Mouse (Mus musculus) embryonic facial prominence, embryonic 14.5 days (tissue): ENCODE results near the gene Ythdf2. TPM values are rescaled to one million over a fixed set of nuclear protein-coding genes. Genes with fewer than 3 reads are reported as not detected.
"Not testable (repeated sequence)": the region's sequence is repeated elsewhere in the genome, so short reads cannot be mapped to it uniquely, and the experiment has no call there.

Experiments used
- ATAC-seq: fragments of 200-750 bp; cut with Nextera tagmentation; 2 replicates; pipeline ENCODE4 v1.8.0; 2017; ENCODE audit warnings: low read depth, moderate number of reproducible peaks, moderate TSS enrichment
- DNase-seq: peaks from one replicate; pipeline ENCODE4 v3.0.0-alpha.2; 2015; ENCODE audit warnings: low spot score
- H3K27ac ChIP-seq: fragments of 300-500 bp; sonication (generic); replicated peaks from 2 replicates; pipeline ENCODE4 v1.5.1; 2014; ENCODE audit warnings: low read depth, mild to moderate bottlenecking, low read length, moderate library complexity
- H3K27me3 ChIP-seq: fragments of 300-500 bp; sonication (generic); replicated peaks from 2 replicates; pipeline ENCODE4 v1.6.1; 2014; ENCODE audit warnings: low read length; ENCODE audit not compliant: control insufficient read depth, insufficient read depth
- H3K36me3 ChIP-seq: fragments of 300-500 bp; sonication (generic); 2 replicates; pipeline ENCODE4 v1.6.1; 2014; ENCODE audit warnings: low read length, mixed read lengths; ENCODE audit not compliant: control insufficient read depth, insufficient read depth
- H3K4me1 ChIP-seq: fragments of 300-500 bp; sonication (generic); 2 replicates; pipeline ENCODE4 v1.6.1; 2014; ENCODE audit warnings: antibody characterized with exemption, low read length; ENCODE audit not compliant: control insufficient read depth, insufficient read depth
- H3K4me2 ChIP-seq: fragments of 300-500 bp; sonication (generic); 2 replicates; pipeline ENCODE4 v1.6.1; 2014; ENCODE audit warnings: low read depth, mild to moderate bottlenecking, low read length, moderate library complexity, mixed read lengths
- H3K4me3 ChIP-seq: fragments of 300-500 bp; sonication (generic); 2 replicates; pipeline ENCODE4 v1.5.1; 2014; ENCODE audit warnings: low read depth, mild to moderate bottlenecking, low read length
- H3K9ac ChIP-seq: fragments of 300-500 bp; sonication (generic); 2 replicates; pipeline ENCODE4 v1.6.1; 2014; ENCODE audit warnings: low read depth, mild to moderate bottlenecking, low read length, moderate library complexity, mixed read lengths
- H3K9me3 ChIP-seq: fragments of 300-500 bp; sonication (generic); 2 replicates; pipeline ENCODE4 v1.6.1; 2016; ENCODE audit warnings: low read length; ENCODE audit not compliant: control insufficient read depth
- WGBS: fragments of 180-500 bp; shearing (Covaris S2); extraction: QIAGEN DNeasy Blood & Tissue Kit; methylation state at CpG from one replicate; pipeline ENCODE4 v1.1.7; 2014; 5-methylcytosine and 5-hydroxymethylcytosine counted together
- polyA plus RNA-seq: library from polyadenylated mRNA; unstranded; fragments of >200 nt; fragmentation: Nextera tagmentation; extraction: Ambion mirVana; gene quantifications from 2 replicates; pipeline ENCODE4 v1.2.1, GENCODE M21; 2014

Ythdf2 gene
- polyA plus RNA-seq, 1 experiment from 2014 or later: 98.5 TPM

DNA sequence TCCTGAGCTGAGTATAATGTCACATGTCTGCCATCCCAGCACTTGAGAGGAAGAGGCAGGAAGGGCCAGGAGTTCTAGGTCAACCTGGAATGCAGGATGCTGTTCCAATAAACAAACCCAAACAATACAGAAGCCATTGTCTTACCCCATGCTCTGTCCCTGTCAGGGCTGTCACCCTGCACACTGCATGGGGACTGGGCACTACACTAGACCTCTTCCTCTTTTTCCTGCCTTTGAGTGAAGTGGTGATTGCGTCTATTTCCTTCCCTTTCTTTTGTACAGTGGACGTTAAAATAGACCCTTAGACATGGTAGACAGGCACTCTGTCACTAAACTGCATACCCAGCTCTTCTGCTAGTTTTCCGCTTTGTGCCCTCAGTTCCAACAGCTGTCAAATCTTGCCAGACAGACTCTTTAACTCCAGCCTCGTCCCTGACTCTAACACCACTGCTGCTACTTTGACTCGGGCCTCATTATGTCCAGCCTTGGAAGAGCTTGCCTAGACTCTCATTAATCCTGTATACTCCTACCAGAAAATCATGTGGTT is 35.4 kb upstream of the Ythdf2 start:
- Histone ChIP-seq H3K27me3 (no peaks in the 10 kb centered on the region), H3K9ac (no peak overlapping the region), H3K4me3 (no peak overlapping the region), H3K9me3 (no peaks in the 10 kb centered on the region), H3K4me2 (no peak overlapping the region), H3K27ac (no peak overlapping the region), H3K36me3 (peaks cover 85% of the 10 kb centered on the region), H3K4me1 (no peaks in the 10 kb centered on the region)
- 89% methylated on average over 5 of the region's 5 CpGs for WGBS
- no peak for ATAC-seq
- no peak for DNase-seq

GRCm38 (mm10) chr4:132245643-132246042 is 33.5 kb upstream of the Ythdf2 start:
- WGBS: 91% methylated on average over 3 of the region's 3 CpGs
- Histone ChIP-seq H3K9me3 (no peaks in the 10 kb centered on the region), H3K27me3 (no peaks in the 10 kb centered on the region), H3K36me3 (peaks cover 89% of the 10 kb centered on the region), H3K4me2 (no peak overlapping the region), H3K27ac (no peak overlapping the region), H3K4me1 (no peaks in the 10 kb centered on the region), H3K9ac (no peak overlapping the region), H3K4me3 (no peak overlapping the region)
- ATAC-seq (no peak), DNase-seq (no peak)

GRCm38 (mm10) chr4:132241208-132241607 is 29.1 kb upstream of the Ythdf2 start:
- WGBS: 88% methylated on average over 3 of the region's 3 CpGs
- no peak overlapping the region for H3K27ac ChIP-seq
- DNase-seq: no peak
- H3K9me3 ChIP-seq: no peaks in the 10 kb centered on the region
- H3K36me3 ChIP-seq: peaks cover 92% of the 10 kb centered on the region
- H3K4me1 ChIP-seq: no peaks in the 10 kb centered on the region
- ATAC-seq: no peak
- H3K4me2 ChIP-seq: no peak overlapping the region
- no peak overlapping the region for H3K9ac ChIP-seq
- H3K4me3 ChIP-seq: no peak overlapping the region
- H3K27me3 ChIP-seq: no peaks in the 10 kb centered on the region

DNA sequence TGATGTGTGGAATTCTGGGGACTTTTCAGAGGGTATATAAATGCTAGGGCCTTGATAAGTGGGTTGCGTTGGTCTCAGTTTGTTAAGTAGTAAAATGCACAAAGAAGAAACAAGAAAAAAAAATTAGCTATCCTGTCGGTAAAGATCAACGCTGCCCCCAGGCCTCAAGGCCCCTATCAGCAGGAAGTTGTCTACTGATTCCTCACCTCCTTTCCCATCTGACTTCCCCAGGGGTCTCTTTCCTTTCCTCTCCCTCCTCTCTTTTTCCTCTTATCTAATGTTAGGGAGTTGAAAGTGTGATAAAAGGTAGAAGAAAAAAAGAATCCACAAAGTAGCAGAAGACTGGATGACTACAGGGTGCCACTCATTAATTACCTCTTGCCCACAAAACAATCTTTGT is 28.3 kb upstream of the Ythdf2 start:
- no peak overlapping the region for H3K4me2 ChIP-seq
- no peaks in the 10 kb centered on the region for H3K27me3 ChIP-seq
- DNase-seq: no peak
- no peak for ATAC-seq
- peaks cover 92% of the 10 kb centered on the region for H3K36me3 ChIP-seq
- 92% methylated on average over 3 of the region's 3 CpGs for WGBS
- no peak overlapping the region for H3K9ac ChIP-seq
- H3K4me3 ChIP-seq: no peak overlapping the region
- H3K27ac ChIP-seq: no peak overlapping the region
- H3K9me3 ChIP-seq: no peaks in the 10 kb centered on the region
- H3K4me1 ChIP-seq: no peaks in the 10 kb centered on the region

DNA sequence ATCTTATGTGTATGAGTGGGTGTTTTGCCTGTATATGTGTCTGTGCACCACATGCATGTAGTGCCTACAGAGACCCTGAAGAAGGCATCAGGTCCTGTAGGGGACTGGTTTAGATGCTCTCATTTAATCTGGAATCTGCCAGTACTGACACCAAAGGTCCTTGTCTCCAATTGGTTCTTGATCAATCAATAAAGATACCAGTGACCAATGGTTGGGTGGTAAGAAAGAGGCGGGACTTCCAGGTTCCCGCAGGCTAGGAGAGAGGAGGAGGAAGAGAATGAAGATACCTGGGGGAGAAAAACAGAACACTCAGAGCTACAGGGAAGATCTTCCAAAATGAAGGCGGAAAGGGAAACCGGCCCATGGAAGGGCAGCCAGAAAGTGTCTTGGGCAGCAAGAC is 26.3 kb upstream of the Ythdf2 start:
- no peak overlapping the region for H3K27ac ChIP-seq
- H3K9me3 ChIP-seq: no peaks in the 10 kb centered on the region
- H3K4me3 ChIP-seq: no peak overlapping the region
- H3K27me3 ChIP-seq: no peaks in the 10 kb centered on the region
- H3K4me2 ChIP-seq: no peak overlapping the region
- H3K36me3 ChIP-seq: peaks cover 99% of the 10 kb centered on the region
- H3K4me1 ChIP-seq: no peaks in the 10 kb centered on the region
- no peak overlapping the region for H3K9ac ChIP-seq
- DNase-seq: no peak
- ATAC-seq: no peak
- 85% methylated on average over 4 of the region's 4 CpGs for WGBS

- no peaks in the 10 kb centered on the region for H3K4me1 ChIP-seq
- WGBS: 85% methylated on average over 8 of the region's 8 CpGs
- H3K9me3 ChIP-seq: no peaks in the 10 kb centered on the region
- DNase-seq: no peak
- no peak overlapping the region for H3K4me2 ChIP-seq
- H3K27me3 ChIP-seq: no peaks in the 10 kb centered on the region
- H3K4me3 ChIP-seq: no peak overlapping the region
- no peak overlapping the region for H3K9ac ChIP-seq
- H3K27ac ChIP-seq: no peak overlapping the region
- no peak for ATAC-seq
- H3K36me3 ChIP-seq: peaks cover 98% of the 10 kb centered on the region
These were observed 22.6 kb upstream of the Ythdf2 start for GRCm38 (mm10) chr4:132234710-132235109.

DNA sequence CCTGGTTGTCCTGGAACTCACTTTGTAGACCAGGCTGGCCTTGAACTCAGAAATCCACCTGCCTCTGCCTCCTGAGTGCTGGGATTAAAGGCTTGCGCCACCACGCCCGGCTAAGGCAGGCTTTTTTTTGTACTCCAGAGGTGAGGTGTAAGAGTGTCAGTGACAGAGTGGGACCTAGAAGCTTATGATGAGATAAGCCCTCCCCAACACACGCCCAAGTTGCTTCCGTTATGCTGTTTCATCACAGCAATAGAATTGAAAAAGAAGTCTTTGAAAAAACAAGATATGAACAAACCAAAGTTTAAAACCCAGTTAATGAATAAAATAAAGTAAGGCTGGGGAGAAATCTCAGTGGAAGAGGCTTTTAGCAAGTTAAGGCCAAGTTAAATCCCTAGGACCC is 18.3 kb upstream of the Ythdf2 start:
- no peaks in the 10 kb centered on the region for H3K9me3 ChIP-seq
- ATAC-seq (no peak), DNase-seq (no peak)
- no peak overlapping the region for H3K27ac ChIP-seq
- H3K36me3 ChIP-seq: peaks cover 96% of the 10 kb centered on the region
- H3K4me3 ChIP-seq: no peak overlapping the region
- no peaks in the 10 kb centered on the region for H3K4me1 ChIP-seq
- no peaks in the 10 kb centered on the region for H3K27me3 ChIP-seq
- H3K9ac ChIP-seq: no peak overlapping the region
- no peak overlapping the region for H3K4me2 ChIP-seq
- 91% methylated on average over 5 of the region's 5 CpGs for WGBS

- ATAC-seq, H3K4me3 ChIP-seq, H3K27me3 ChIP-seq, H3K9ac ChIP-seq, H3K4me2 ChIP-seq, DNase-seq, H3K27ac ChIP-seq, H3K9me3 ChIP-seq, H3K4me1 ChIP-seq: not testable (repeated sequence)
- peaks cover 45% of the 10 kb centered on the region for H3K36me3 ChIP-seq
- WGBS: 90% methylated on average over 5 of the region's 5 CpGs
These were observed 9.9 kb upstream of the Ythdf2 start for GRCm38 (mm10) chr4:132222001-132222400.

GRCm38 (mm10) chr4:132218439-132218838 is 6.3 kb upstream of the Ythdf2 start:
- not testable (repeated sequence) for H3K4me2 ChIP-seq, H3K27ac ChIP-seq, H3K9me3 ChIP-seq, H3K4me3 ChIP-seq, DNase-seq, H3K27me3 ChIP-seq, H3K9ac ChIP-seq, ATAC-seq, H3K4me1 ChIP-seq
- H3K36me3 ChIP-seq: 0 out of 2 replicates have a peak, but pooled peaks cover 15% of the 10 kb centered on the region
- 92% methylated on average over 2 of the region's 6 CpGs for WGBS
